Comparison of ENCODE assay signal across 9 mouse cellular contexts in genomic region chr5:101688581-101688980, GRCm38 (mm10). TPM values are rescaled to one million over a fixed set of nuclear protein-coding genes. Genes with fewer than 3 reads are reported as not detected.
DNase-seq lines count a peak whose midpoint lies in the region; ATAC-seq and TF ChIP-seq lines count a peak whose summit lies in the region.
"Had no signal": no experiment of that assay in that cellular context is flagged by ENCODE, and none has a peak within 500 bp of the region (broad histone marks: within the 10 kb centered on the region; RNA-seq: fewer than 3 reads in every experiment).

No protein-coding gene starts in this region.

- H3K4me3 ChIP-seq in heart, adult 2 months: no peak overlapping the region
- peak overlapping the region in 1 of 2 experiments; percentile 35; a peak in 2 of 4 replicates for H3K4me3 ChIP-seq in ES-E14 (ENCODE audit: insufficient read depth in 1 of 2, low read depth in 1 of 2, low read length in 2 of 2, poor library complexity in 1 of 2, severe bottlenecking in 1 of 2)
- no peak overlapping the region for H3K4me3 ChIP-seq in forebrain, embryonic 14.5 days (ENCODE audit: low read depth, low read length)
- no peak overlapping the region for H3K4me3 ChIP-seq in limb, embryonic 14.5 days (replicated peaks; ENCODE audit: low read length)
- H3K4me3 ChIP-seq in neural tube, embryonic 15.5 days (replicated peaks): no peak overlapping the region
- H3K4me3 ChIP-seq: erythroblast, embryonic 14.5 days had no signal

- 20% methylated on average over 15 of the region's 15 CpGs for WGBS in heart, adult 2 months
- 11% methylated on average over 15 of the region's 15 CpGs for WGBS in forebrain, embryonic 14.5 days
- 26% methylated on average over 15 of the region's 15 CpGs for WGBS in limb, embryonic 14.5 days
- WGBS in neural tube, embryonic 15.5 days: 19% methylated on average over 15 of the region's 15 CpGs

- no peak for TF ChIP-seq POLR2A in heart, adult 2 months (IDR thresholded peaks at IDR 0.05; ENCODE audit: insufficient read depth, low read depth, low read length)
- TF ChIP-seq POLR2A in limb, embryonic 14.5 days (IDR thresholded peaks at IDR 0.05; ENCODE audit: borderline replicate concordance, extremely low read depth, insufficient read depth, insufficient read length): no peak

- no peak overlapping the region for H3K9ac ChIP-seq in heart, adult 2 months (ENCODE audit: low read depth, low read length)
- H3K9ac ChIP-seq in ES-E14 (ENCODE audit: insufficient read depth, low read depth, low read length, poor library complexity, severe bottlenecking): no peak overlapping the region
- no peak overlapping the region for H3K9ac ChIP-seq in forebrain, embryonic 14.5 days (ENCODE audit: low read length)
- H3K9ac ChIP-seq in limb, embryonic 14.5 days (ENCODE audit: low read depth, low read length, severe bottlenecking): no peak overlapping the region
- H3K9ac ChIP-seq in neural tube, embryonic 15.5 days (replicated peaks): no peak overlapping the region

- H3K4me1 ChIP-seq in heart, adult 2 months (ENCODE audit: control insufficient read depth, insufficient read depth, low read length): no peaks in the 10 kb centered on the region
- peaks cover 0 to 2% of the 10 kb centered on the region in 2 experiments; a peak in 1 of 4 replicates for H3K4me1 ChIP-seq in ES-E14 (ENCODE audit: control insufficient read depth in 2 of 2, insufficient read depth in 2 of 2, low read length in 2 of 2, poor library complexity in 1 of 2)
- H3K4me1 ChIP-seq in forebrain, embryonic 14.5 days (ENCODE audit: control insufficient read depth, insufficient read depth, low read length): no peaks in the 10 kb centered on the region
- peaks cover 4% of the 10 kb centered on the region; the same call in 1 of the 2 replicates for H3K4me1 ChIP-seq in limb, embryonic 14.5 days (ENCODE audit: control insufficient read depth, insufficient read depth, low read length)
- H3K4me1 ChIP-seq in neural tube, embryonic 15.5 days: 0 out of 2 replicates have a peak, but pooled peaks cover 4% of the 10 kb centered on the region

- no peak for DNase-seq in heart, adult 2 months
- DNase-seq in heart, adult 8-10 months (ENCODE audit: low spot score): no peak
- DNase-seq in ES-E14 (ENCODE audit: low read depth, low spot score): peak; percentile 66
- DNase-seq in forebrain, embryonic 14.5 days (ENCODE audit: low spot score): peak; percentile 72
- DNase-seq in limb, embryonic 14.5 days (ENCODE audit: low spot score): peak; percentile 29
- DNase-seq in spleen, postnatal 14 days (ENCODE audit: low spot score in 2 of 2): no peak

- H3K27me3 ChIP-seq in heart, adult 2 months (ENCODE audit: control insufficient read depth, insufficient read depth, low read length): no peaks in the 10 kb centered on the region
- no peaks in the 10 kb centered on the region for H3K27me3 ChIP-seq in forebrain, embryonic 14.5 days (replicated peaks; ENCODE audit: control insufficient read depth, insufficient read depth, low read length)
- H3K27me3 ChIP-seq in limb, embryonic 14.5 days (ENCODE audit: control insufficient read depth, insufficient read depth, low read length): no peaks in the 10 kb centered on the region
- peaks cover 6% of the 10 kb centered on the region; the same call in 1 of the 2 replicates for H3K27me3 ChIP-seq in neural tube, embryonic 15.5 days (replicated peaks)

- H3K4me2 ChIP-seq in forebrain, embryonic 14.5 days (ENCODE audit: low read length): peak overlapping the region; percentile 30
- 0 out of 2 replicates have a peak overlapping the region, but pooled peaks have one; percentile 28 for H3K4me2 ChIP-seq in limb, embryonic 14.5 days (replicated peaks; ENCODE audit: low read depth, low read length, severe bottlenecking)
- H3K4me2 ChIP-seq in neural tube, embryonic 15.5 days: peak overlapping the region; percentile 30

- intact Hi-C loops in heart, adult 2 months (cut with DNase I): no loop called here

- ATAC-seq in forebrain, embryonic 14.5 days: peak; percentile 63; the same call in 1 of the 2 replicates
- 0 out of 2 replicates have a peak, but pooled peaks have one; percentile 44 for ATAC-seq in limb, embryonic 14.5 days (ENCODE audit: low FRiP score, low read depth)
- ATAC-seq in neural tube, embryonic 15.5 days (ENCODE audit: low FRiP score): no peak
- ATAC-seq in monocyte, adult 5-6 weeks (replicated peaks; ENCODE audit: insufficient number of reproducible peaks, low FRiP score, low TSS enrichment, poor library complexity, severe bottlenecking): no peak

- no peaks in the 10 kb centered on the region for H3K9me3 ChIP-seq in ES-E14 (ENCODE audit: control insufficient read depth, insufficient read depth, low read depth, low read length)
- H3K9me3 ChIP-seq in forebrain, embryonic 14.5 days (replicated peaks; ENCODE audit: control insufficient read depth, low read length): no peaks in the 10 kb centered on the region
- H3K9me3 ChIP-seq in limb, embryonic 14.5 days (ENCODE audit: control insufficient read depth, low read length): no peaks in the 10 kb centered on the region
- no peaks in the 10 kb centered on the region for H3K9me3 ChIP-seq in neural tube, embryonic 15.5 days (replicated peaks)

- in situ Hi-C loops in ES-E14 (cut with MboI; ENCODE audit: low sequenced_read_pairs in 2 of 2, unreplicated experiment in 2 of 2): no loop called here

- peak; percentile 30 for TF ChIP-seq CTCF in heart, adult 2 months (IDR thresholded peaks at IDR 0.05)

- H3K36me3 ChIP-seq in heart, adult 2 months (ENCODE audit: control insufficient read depth, insufficient read depth, low read length): no peaks in the 10 kb centered on the region
- no peaks in the 10 kb centered on the region for H3K36me3 ChIP-seq in ES-E14 (ENCODE audit: control insufficient read depth, insufficient read depth, low read length, poor library complexity, severe bottlenecking)
- no peaks in the 10 kb centered on the region for H3K36me3 ChIP-seq in forebrain, embryonic 14.5 days (ENCODE audit: control insufficient read depth, insufficient read depth, low read length)
- no peaks in the 10 kb centered on the region for H3K36me3 ChIP-seq in limb, embryonic 14.5 days (ENCODE audit: control insufficient read depth, insufficient read depth, low read length)
- H3K36me3 ChIP-seq in neural tube, embryonic 15.5 days: no peaks in the 10 kb centered on the region

- TF ChIP-seq EP300 in heart, adult 2 months (IDR thresholded peaks at IDR 0.05; ENCODE audit: insufficient read depth, low read depth, low read length): no peak

- no peaks in the 10 kb centered on the region for H3K79me2 ChIP-seq in heart, adult 2 months (replicated peaks; ENCODE audit: control insufficient read depth, insufficient read depth, low read length)

- no peak overlapping the region for H3K27ac ChIP-seq in heart, adult 2 months
- no peak overlapping the region for H3K27ac ChIP-seq in ES-E14 (ENCODE audit: insufficient read depth, low read depth, low read length, poor library complexity, severe bottlenecking)
- H3K27ac ChIP-seq in forebrain, embryonic 14.5 days (ENCODE audit: low read depth, low read length): no peak overlapping the region
- H3K27ac ChIP-seq in limb, embryonic 14.5 days (replicated peaks; ENCODE audit: low read depth, low read length): no peak overlapping the region
- H3K27ac ChIP-seq in neural tube, embryonic 15.5 days (replicated peaks): no peak overlapping the region

TF ChIP-seq in ES-E14, 5 proteins besides CTCF, POLR2A, EP300 and RAD21:
- TF ChIP-seq HCFC1 (IDR thresholded peaks at IDR 0.05; ENCODE audit: borderline replicate concordance, insufficient read depth, low read length) (no peak), MAFK (IDR thresholded peaks at IDR 0.05; ENCODE audit: insufficient read depth, low read depth, low read length) (no peak), ZC3H11A (IDR thresholded peaks at IDR 0.05; ENCODE audit: borderline replicate concordance, low read depth, low read length) (no peak), CHD2 (IDR thresholded peaks at IDR 0.05; ENCODE audit: low read depth, low read length) (no peak), ZNF384 (IDR thresholded peaks at IDR 0.05; ENCODE audit: low read depth, low read length) (no peak)

RNA-seq across cellular contexts. Expression of gene Nkx6-1, which starts 23.8 kb away (rescaled TPM):
- under 1 TPM in 1 of 2 experiments, not detected in 1; 0.09 TPM for total RNA-seq in heart, adult 2 months (2021)
- polyA plus RNA-seq in heart, adult 2 months (2012; rRNA removed): 0.08 TPM in 1 of 2 replicates, not detected in the other
- under 1 TPM in 2 of 4 experiments, not detected in 2; 0.11 TPM for total RNA-seq in heart, adult 8-10 months (2022)
- 0.04 and 0.11 TPM in 2 replicates for total RNA-seq in ES-E14 (2012; rRNA removed)
- 0.15 and 0.28 TPM in 2 replicates for polyA plus RNA-seq in forebrain, embryonic 14.5 days (2014; fragmentation: Nextera tagmentation; extraction: Ambion mirVana)
- polyA plus RNA-seq in limb, embryonic 14.5 days (2012; rRNA removed): 0.25 and 0.31 TPM in 2 replicates
- 0.10 TPM in 2 replicates for polyA plus RNA-seq in limb, embryonic 14.5 days (2014; fragmentation: Nextera tagmentation; extraction: Ambion mirVana)
- 5.3 and 6.7 TPM in 2 replicates for polyA plus RNA-seq in neural tube, embryonic 15.5 days (2015; fragmentation: Nextera tagmentation; extraction: Ambion mirVana)
- not detected in 3 replicates for total RNA-seq in monocyte, adult 5-6 weeks (2017)
- polyA plus RNA-seq: erythroblast, embryonic 14.5 days had no signal

Comparison
In these comparisons a context has a peak if more than half of its experiments do, and no peak if none do; other contexts are left out.
1. DNase-seq: peak in ES-E14 (single experiment), forebrain, embryonic 14.5 days (single experiment) and limb, embryonic 14.5 days (single experiment); none in heart, adult 2 months (0 of 2), heart, adult 8-10 months (single experiment) and spleen, postnatal 14 days (0 of 2).
2. ATAC-seq: peak in forebrain, embryonic 14.5 days (single experiment) and limb, embryonic 14.5 days (single experiment); none in neural tube, embryonic 15.5 days (single experiment) and monocyte, adult 5-6 weeks (single experiment).
3. Peak in every context shown above with its lines, with median percentiles within 50 percentile points of each other: H3K4me2 ChIP-seq.